Mouse (Mus musculus) myocyte (in vitro differentiated cells): ENCODE measurements at regions not wholly inside any gene's neighbourhood (a gene's known extent, or its start where the extent isn't known, plus 50 kb on each side); places are given as distances from the start of the nearest gene placed in this dataset.
"Not testable (repeated sequence)": the region's sequence is repeated elsewhere in the genome, so short reads cannot be mapped to it uniquely, and the experiment has no call there.

Experiments used
- H3K27me3 ChIP-seq: one replicate; pipeline ENCODE4 v1.6.1; 2011; ENCODE audit not compliant: control insufficient read depth, insufficient read depth, insufficient read length
- H3K36me3 ChIP-seq: one replicate; pipeline ENCODE4 v1.6.1; 2011; ENCODE audit not compliant: control insufficient read depth, insufficient read depth
- H3K4me2 ChIP-seq: one replicate; pipeline ENCODE4 v1.6.1; 2011; ENCODE audit warnings: low read depth, control low read depth
- H3K4me3 ChIP-seq: one replicate; pipeline ENCODE4 v1.5.1; 2011; ENCODE audit warnings: mild to moderate bottlenecking, control low read depth, moderate library complexity
- H3K79me2 ChIP-seq: one replicate; pipeline ENCODE4 v1.6.1; 2011; ENCODE audit not compliant: control insufficient read depth, insufficient read depth
- H3ac ChIP-seq: one replicate; pipeline ENCODE4 v1.6.1; 2011; ENCODE audit not compliant: control insufficient read depth, insufficient read length
- CEBPB ChIP-seq: IDR thresholded peaks from 2 replicates; pipeline ENCODE4 v1.6.1; 2011; ENCODE audit warnings: mild to moderate bottlenecking, moderate library complexity; ENCODE audit not compliant: poor library complexity, insufficient read depth, severe bottlenecking
- E2F4 ChIP-seq: IDR thresholded peaks from one replicate; pipeline ENCODE4 v1.6.1; 2011; ENCODE audit warnings: mild to moderate bottlenecking, control low read depth, moderate library complexity; ENCODE audit not compliant: insufficient read depth
- MAX ChIP-seq: IDR thresholded peaks from one replicate; pipeline ENCODE4 v1.6.1; 2011; ENCODE audit warnings: low read depth, mild to moderate bottlenecking, control low read depth
- MYOD1 ChIP-seq, 3 experiments: IDR thresholded peaks; one replicate each; pipeline ENCODE4 v1.6.1; 2011; ENCODE audit warnings: control low read depth in 2 of 3, low read depth in 2 of 3, mild to moderate bottlenecking in 2 of 3, moderate library complexity in 1 of 3; ENCODE audit not compliant: insufficient read length in 2 of 3, control insufficient read depth in 1 of 3
- MYOG ChIP-seq, 3 experiments: IDR thresholded peaks; one replicate each; pipeline ENCODE4 v1.6.1; 2011; ENCODE audit warnings: control low read depth in 2 of 3, low read depth in 2 of 3, mild to moderate bottlenecking in 2 of 3; ENCODE audit not compliant: insufficient read length in 2 of 3, control insufficient read depth in 1 of 3, insufficient read depth in 1 of 3
- POLR2A ChIP-seq: IDR thresholded peaks from one replicate; pipeline ENCODE4 v1.6.1; 2011; ENCODE audit warnings: low read depth, mild to moderate bottlenecking, control low read depth, moderate library complexity; ENCODE audit not compliant: insufficient read length
- POLR2AphosphoS2 ChIP-seq: IDR thresholded peaks from one replicate; pipeline ENCODE4 v1.6.1; 2011; ENCODE audit warnings: low read depth, control low read depth; ENCODE audit not compliant: insufficient read length
- REST ChIP-seq: IDR thresholded peaks from one replicate; pipeline ENCODE4 v1.6.1; 2011; ENCODE audit warnings: mild to moderate bottlenecking, control low read depth, moderate library complexity; ENCODE audit not compliant: insufficient read depth, insufficient read length
- SRF ChIP-seq: IDR thresholded peaks from one replicate; pipeline ENCODE4 v1.6.1; 2011; ENCODE audit warnings: low read depth; ENCODE audit not compliant: control insufficient read depth, insufficient read length
- TCF12 ChIP-seq: IDR thresholded peaks from one replicate; pipeline ENCODE4 v1.6.1; 2011; ENCODE audit warnings: mild to moderate bottlenecking, control low read depth; ENCODE audit not compliant: poor library complexity, insufficient read depth, severe bottlenecking
- TCF3 ChIP-seq: IDR thresholded peaks from one replicate; pipeline ENCODE4 v1.6.1; 2011; ENCODE audit warnings: low read depth, control low read depth; ENCODE audit not compliant: insufficient read length
- USF1 ChIP-seq: IDR thresholded peaks from one replicate; pipeline ENCODE4 v1.6.1; 2011; ENCODE audit warnings: low read depth, mild to moderate bottlenecking, control low read depth, moderate library complexity

GRCm38 (mm10) chr10:66694549-66695285, 401.2 kb upstream of the Jmjd1c start:
- no peaks in the 10 kb centered on the region for H3K36me3 ChIP-seq
- H3ac ChIP-seq = no peak overlapping the region
- H3K79me2 ChIP-seq = no peaks in the 10 kb centered on the region
- no peak overlapping the region for H3K4me2 ChIP-seq
- no peaks in the 10 kb centered on the region for H3K27me3 ChIP-seq
- H3K4me3 ChIP-seq = no peak overlapping the region
- TF ChIP-seq MYOG (IDR thresholded peaks at IDR 0.05; ENCODE audit: control insufficient read depth in 1 of 3, insufficient read depth in 1 of 3, insufficient read length in 2 of 3, low read depth in 2 of 3) = no peak
- TF ChIP-seq POLR2AphosphoS2 = no peak
- TF ChIP-seq MYOD1 (IDR thresholded peaks at IDR 0.05; ENCODE audit: control insufficient read depth in 1 of 3, insufficient read length in 2 of 3, low read depth in 2 of 3) = no peak
- no peak for TF ChIP-seq REST
- no peak for TF ChIP-seq MAX
- TF ChIP-seq TCF12 = no peak
- TF ChIP-seq TCF3 = no peak
- no peak for TF ChIP-seq POLR2A
- no peak for TF ChIP-seq E2F4
- TF ChIP-seq SRF = no peak
- TF ChIP-seq USF1 = no peak
- no peak for TF ChIP-seq CEBPB

GRCm38 (mm10) chr10:66714926-66715325, 381.0 kb upstream of the Jmjd1c start:
- H3K27me3 ChIP-seq, H3K4me3 ChIP-seq, H3K79me2 ChIP-seq, H3ac ChIP-seq, H3K36me3 ChIP-seq, H3K4me2 ChIP-seq: not testable (repeated sequence)

GRCm38 (mm10) chr10:66717909-66718308, 378.0 kb upstream of the Jmjd1c start:
- Histone ChIP-seq H3K4me3 (no peak overlapping the region), H3ac (no peak overlapping the region), H3K79me2 (no peaks in the 10 kb centered on the region), H3K27me3 (no peaks in the 10 kb centered on the region), H3K36me3 (no peaks in the 10 kb centered on the region), H3K4me2 (no peak overlapping the region)
- TF ChIP-seq USF1 = no peak
- no peak for TF ChIP-seq REST
- TF ChIP-seq TCF12 = no peak
- TF ChIP-seq CEBPB = no peak

- Histone ChIP-seq H3K27me3 (no peaks in the 10 kb centered on the region), H3K79me2 (no peaks in the 10 kb centered on the region), H3ac (no peak overlapping the region), H3K4me2 (no peak overlapping the region), H3K36me3 (no peaks in the 10 kb centered on the region), H3K4me3 (no peak overlapping the region)
- TF ChIP-seq MYOG (IDR thresholded peaks at IDR 0.05; ENCODE audit: control insufficient read depth in 1 of 3, insufficient read depth in 1 of 3, insufficient read length in 2 of 3, low read depth in 2 of 3) = no peak
- no peak for TF ChIP-seq CEBPB
- TF ChIP-seq POLR2AphosphoS2 = no peak
- TF ChIP-seq MAX = no peak
- TF ChIP-seq USF1 = no peak
- TF ChIP-seq E2F4 = no peak
- TF ChIP-seq MYOD1 (IDR thresholded peaks at IDR 0.05; ENCODE audit: control insufficient read depth in 1 of 3, insufficient read length in 2 of 3, low read depth in 2 of 3) = no peak
- no peak for TF ChIP-seq POLR2A
Measured at GRCm38 (mm10) chr10:66719796-66720195, 376.1 kb upstream of the Jmjd1c start.

GRCm38 (mm10) chr10:66733631-66734030, 362.3 kb upstream of the Jmjd1c start:
- H3K79me2 ChIP-seq = no peaks in the 10 kb centered on the region
- no peak for TF ChIP-seq SRF
- TF ChIP-seq POLR2AphosphoS2 = no peak
- no peak for TF ChIP-seq TCF3
- no peak for TF ChIP-seq MAX
- no peak overlapping the region for H3K4me3 ChIP-seq
- no peak overlapping the region for H3K4me2 ChIP-seq
- H3K27me3 ChIP-seq = no peaks in the 10 kb centered on the region
- H3K36me3 ChIP-seq = no peaks in the 10 kb centered on the region
- no peak overlapping the region for H3ac ChIP-seq

- Histone ChIP-seq H3K4me3 (no peak overlapping the region), H3K36me3 (no peaks in the 10 kb centered on the region), H3K4me2 (no peak overlapping the region), H3K79me2 (no peaks in the 10 kb centered on the region), H3ac (no peak overlapping the region), H3K27me3 (no peaks in the 10 kb centered on the region)
- TF ChIP-seq REST (no peak), CEBPB (no peak), USF1 (no peak), MAX (no peak), MYOG (IDR thresholded peaks at IDR 0.05; ENCODE audit: control insufficient read depth in 1 of 3, insufficient read depth in 1 of 3, insufficient read length in 2 of 3, low read depth in 2 of 3) (no peak), TCF3 (no peak), SRF (no peak), POLR2A (no peak), POLR2AphosphoS2 (no peak)
Measured at GRCm38 (mm10) chr10:66734853-66735252, 361.1 kb upstream of the Jmjd1c start.
